Mouse (Mus musculus) splenic B cell, adult 2 months (primary cell): Measurements from ENCODE around the gene Actl11.

Source experiments
- DNase-seq: peaks from one replicate; pipeline ENCODE4 v3.0.0-alpha.2; 2011; ENCODE audit warnings: low read depth, low spot score
- H3K27me3 ChIP-seq: 2 replicates; pipeline ENCODE4 v1.6.1; 2012; ENCODE audit warnings: mild to moderate bottlenecking, low read length, moderate library complexity, mixed read lengths; ENCODE audit not compliant: control insufficient read depth, poor library complexity, insufficient read depth, severe bottlenecking
- H3K36me3 ChIP-seq: 2 replicates; pipeline ENCODE4 v1.6.1; 2012; ENCODE audit warnings: mild to moderate bottlenecking, low read length, moderate library complexity, mixed read lengths; ENCODE audit not compliant: control insufficient read depth, poor library complexity, insufficient read depth, severe bottlenecking

The Actl11 gene

DNA sequence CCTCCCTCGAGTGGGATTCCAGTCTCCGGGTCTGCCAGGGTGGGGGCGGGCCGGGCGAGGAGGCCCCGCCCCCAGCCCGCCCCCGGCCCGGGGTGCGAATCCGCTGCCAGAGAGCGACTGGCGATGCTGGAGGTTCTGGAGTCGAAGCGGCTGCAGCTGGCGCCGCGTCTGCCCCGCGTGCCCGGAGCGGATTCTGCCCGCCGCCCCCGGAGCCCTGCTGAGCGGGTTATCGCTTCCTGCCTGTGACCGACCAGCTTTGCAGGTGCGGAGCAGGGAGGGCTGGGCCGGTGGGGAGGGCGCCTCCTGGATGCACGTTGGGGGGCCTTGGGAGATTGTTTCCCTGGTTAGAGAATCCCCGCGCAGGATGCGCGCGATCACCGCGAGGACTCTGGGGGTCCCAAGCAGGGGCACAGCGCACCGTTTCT lies 7.5 kb downstream of the Actl11 start:
- Histone ChIP-seq H3K36me3 (no peaks in the 10 kb centered on the region), H3K27me3 (no peaks in the 10 kb centered on the region)
- peak; percentile 46 for DNase-seq

DNA sequence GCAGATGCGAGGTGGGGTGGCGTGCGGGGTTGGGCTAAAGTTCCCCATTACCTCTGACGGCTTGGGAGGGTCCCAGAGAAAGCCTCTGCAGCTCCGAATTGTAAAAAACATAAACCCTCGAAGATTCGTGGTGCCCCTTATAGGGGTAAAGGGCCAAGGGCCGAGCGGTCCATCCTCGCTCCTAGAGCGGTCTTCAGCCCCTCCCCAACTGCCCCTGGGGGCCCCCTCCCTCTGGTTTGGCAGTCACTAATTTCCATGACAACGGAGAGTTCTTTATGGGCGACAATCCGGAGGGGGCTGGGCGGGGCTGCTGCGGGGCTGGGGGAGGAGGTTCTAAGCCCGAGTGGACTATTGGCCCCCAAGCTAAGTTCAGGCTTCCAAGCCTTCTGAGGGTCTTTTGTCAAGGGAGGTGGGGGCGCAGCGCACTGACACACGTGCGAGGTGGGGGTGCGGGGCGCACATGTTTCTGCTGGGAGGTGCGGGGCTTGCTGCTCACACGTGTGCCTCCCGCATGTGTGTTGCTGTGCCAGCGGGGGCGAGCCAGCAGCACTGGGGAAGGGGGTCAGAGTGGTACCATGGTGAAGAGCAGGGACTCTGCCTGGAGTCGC lies 8.1 kb downstream of the Actl11 start:
- no peaks in the 10 kb centered on the region for H3K27me3 ChIP-seq
- no peaks in the 10 kb centered on the region for H3K36me3 ChIP-seq
- no peak for DNase-seq

DNA sequence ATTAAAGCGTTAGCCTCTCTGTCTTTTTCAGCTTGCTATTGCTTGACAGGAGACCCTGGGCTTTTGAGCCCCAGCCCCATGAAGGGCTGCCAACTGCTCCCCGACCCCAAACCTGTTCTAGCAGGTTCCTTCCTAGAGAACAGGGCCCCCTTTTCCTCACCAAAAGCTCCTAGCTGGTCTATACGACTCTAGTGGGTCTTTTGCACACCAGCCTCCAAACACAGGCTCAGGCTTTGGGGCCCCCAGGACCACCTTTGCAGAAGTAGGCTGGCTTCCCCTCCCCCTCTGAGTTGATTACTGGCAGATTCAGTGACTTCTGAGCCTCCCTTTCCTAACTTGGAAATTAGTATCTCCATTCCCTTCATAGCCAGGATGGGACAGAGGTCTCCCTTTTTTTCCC lies 8.6 kb downstream of the Actl11 start:
- Histone ChIP-seq H3K36me3 (no peaks in the 10 kb centered on the region), H3K27me3 (no peaks in the 10 kb centered on the region)
- no peak for DNase-seq

DNA sequence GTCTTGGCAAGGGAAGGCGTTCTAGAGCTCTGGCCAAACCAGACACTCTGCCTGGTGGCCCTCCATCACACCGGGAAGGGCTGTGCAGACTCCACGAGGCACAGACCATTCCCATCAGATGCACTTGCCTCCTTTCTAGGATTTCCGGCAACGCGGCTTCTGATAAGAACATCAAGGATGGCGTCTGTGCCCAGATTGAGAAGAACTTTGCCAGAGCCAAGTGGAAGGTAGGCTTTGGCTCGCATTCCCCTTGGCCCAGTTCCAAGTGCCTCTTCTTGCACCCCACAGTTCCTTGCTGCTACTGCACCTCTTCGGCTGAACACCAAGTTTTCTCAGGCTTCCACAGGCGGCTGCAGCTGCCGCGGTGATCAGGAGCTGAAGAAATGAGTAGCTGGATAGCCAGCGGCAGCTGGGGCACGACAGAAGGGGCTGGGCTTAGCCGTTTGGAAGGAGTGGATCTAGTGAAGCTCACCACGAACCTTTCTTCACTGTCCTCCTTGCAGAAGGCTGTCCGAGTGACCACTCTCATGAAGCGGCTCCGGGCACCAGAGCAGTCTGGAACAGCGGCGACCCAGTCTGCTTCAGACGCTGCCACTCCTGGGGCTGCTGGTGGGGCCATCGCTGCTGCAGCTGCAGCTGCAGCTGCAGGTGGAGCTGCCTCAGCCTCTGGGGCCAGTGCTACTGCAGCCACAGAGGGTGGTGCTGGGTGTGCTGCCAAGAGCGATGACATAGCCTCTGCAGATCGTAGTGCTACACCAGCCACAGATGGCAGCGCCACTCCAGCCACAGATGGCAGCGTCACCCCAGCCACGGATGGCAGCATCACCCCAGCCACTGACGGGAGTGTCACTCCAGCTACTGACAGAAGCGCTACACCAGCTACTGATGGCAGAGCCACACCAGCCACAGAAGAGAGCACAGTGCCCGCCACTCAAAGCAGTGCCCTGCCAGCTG lies 19.2 kb downstream of the Actl11 start:
- no peak for DNase-seq
- H3K36me3 ChIP-seq = no peaks in the 10 kb centered on the region
- H3K27me3 ChIP-seq = no peaks in the 10 kb centered on the region

DNA sequence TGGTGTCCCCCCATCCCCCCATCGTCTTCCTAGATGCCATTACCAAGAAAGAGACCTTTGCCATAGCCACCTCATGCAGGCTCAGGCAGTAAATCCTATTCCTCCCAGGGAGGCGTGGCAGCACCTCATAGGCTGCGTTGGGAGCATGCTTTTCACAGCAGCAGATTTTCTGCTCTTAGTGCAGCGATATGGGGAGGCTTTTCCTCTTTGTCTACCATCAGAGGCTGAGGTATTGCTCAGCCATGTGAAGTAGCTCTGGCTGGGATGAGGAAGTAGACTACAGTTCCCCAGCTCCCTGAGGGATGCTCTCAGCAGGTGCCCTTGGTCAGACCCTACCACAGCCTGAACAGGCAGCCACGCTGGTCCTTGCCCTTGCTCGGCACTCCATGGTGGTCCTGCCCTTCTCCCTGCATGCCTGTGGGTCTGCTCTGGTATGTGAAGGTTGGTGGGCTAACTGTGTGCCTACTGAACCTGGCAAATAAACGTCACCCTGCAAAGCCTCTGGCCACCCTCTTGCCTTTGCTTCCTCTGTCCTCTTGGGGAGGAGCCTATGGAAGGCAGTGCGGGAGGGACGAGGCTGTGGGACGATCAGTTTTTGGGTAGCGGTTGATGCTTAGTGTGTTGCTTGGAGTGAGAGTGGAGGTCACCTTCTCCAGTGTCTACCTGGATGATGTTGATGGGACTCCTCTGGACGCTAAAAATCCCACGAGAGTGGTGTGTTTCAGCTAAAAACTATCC lies 21.1 kb downstream of the Actl11 start:
- no peaks in the 10 kb centered on the region for H3K36me3 ChIP-seq
- no peaks in the 10 kb centered on the region for H3K27me3 ChIP-seq
- DNase-seq = peak; percentile 26

DNA sequence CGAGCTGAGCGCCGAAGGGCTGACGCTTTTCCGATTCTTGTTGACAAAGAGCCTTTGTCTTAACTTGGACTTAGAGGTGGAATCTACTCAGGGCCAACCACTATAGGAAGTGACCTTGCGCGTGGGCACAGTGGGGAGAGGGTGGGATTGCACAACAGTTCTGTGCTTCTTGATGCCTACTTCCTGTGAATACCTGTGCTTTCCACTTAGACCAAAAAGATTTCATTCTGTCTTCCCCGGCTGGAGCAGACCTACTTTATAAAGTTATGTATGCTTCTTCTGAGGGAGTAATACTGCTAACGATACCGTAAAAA lies 21.6 kb downstream of the Actl11 start, which contains the start of gene Traip:
TSS of gene Traip (plus strand) at position 215 of the 314 bp plus-strand sequence.
- Histone ChIP-seq H3K36me3 (no peaks in the 10 kb centered on the region), H3K27me3 (no peaks in the 10 kb centered on the region)
- DNase-seq = no peak

DNA sequence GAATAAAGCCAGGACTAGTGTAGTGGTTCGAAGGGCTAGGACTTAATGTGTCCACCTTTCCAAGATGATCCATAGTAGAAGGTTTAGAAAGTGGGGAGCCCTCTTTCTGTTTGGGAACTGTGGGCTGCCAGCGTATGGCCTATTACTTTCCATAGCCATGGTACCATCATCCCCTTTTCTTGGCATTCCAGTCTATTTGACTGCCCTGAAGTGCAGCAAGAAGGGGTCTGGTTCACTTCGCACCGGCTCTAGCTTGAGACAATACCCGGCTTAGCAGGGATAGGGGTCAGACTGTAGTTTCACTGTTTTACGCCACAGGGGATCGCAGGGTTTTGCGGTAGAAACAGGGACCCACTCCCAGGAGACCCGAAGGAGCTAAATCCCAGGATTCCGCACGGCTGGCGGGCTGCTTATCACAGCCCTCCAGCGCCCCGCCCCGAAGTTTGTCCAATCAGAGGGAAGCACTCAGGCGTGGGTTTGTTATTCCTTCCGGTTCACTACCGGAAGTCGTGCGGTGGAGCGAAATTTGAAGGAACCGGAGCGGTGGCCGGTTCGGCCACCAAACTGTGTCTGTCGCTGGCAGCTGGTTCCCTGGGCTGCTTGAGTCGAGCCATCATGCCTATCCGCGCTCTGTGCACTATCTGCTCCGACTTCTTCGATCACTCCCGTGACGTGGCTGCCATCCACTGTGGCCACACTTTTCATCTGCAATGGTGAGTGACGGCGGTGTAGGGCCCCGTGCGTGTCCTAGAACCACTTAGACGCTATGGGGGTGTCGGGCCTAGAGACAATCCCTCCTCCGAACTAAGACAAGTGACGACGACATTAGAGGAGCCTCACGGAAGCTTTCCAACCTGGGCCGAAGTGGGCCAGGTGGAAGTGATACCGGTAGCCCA lies 22.4 kb downstream of the Actl11 start:
- peak; percentile 81 for DNase-seq

DNA sequence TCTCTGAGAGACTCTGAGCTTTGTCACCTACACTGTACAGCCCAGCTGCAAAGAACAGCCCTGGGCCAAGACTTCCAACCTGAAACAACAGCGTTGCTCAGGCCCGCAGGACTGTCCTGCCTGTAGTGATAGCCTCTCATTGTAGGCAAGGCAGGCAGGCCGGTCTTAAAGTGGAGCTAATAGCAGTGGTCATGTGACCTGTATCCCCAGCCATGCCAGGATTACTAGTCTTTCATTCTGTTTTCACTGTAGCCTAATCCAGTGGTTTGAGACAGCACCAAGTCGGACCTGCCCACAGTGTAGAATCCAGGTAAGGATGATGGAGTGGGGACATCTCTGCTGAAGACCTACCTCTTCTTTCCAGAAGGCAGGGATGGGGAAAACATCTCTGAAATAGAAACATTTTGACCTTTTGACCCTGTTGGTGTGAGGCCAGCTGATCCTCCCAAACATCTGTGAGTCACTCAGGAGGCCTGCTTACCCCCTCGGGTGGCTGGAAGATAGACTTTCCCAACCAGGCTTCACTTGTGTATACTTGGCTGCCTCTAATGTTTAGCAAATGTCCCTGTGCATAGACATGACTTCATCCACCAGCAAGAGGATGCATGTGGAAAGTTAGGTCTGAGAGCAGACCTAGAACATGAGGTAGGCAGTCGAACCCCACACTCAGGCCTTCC lies 27.5 kb downstream of the Actl11 start:
- DNase-seq = no peak
- Histone ChIP-seq H3K36me3 (0 out of 2 replicates have a peak, but pooled peaks cover 2% of the 10 kb centered on the region), H3K27me3 (no peaks in the 10 kb centered on the region)

More for the DNA sequence above, 22.4 kb downstream of the Actl11 start:
- H3K36me3 ChIP-seq = 0 out of 2 replicates have a peak, but pooled peaks cover under 1% of the 10 kb centered on the region
- H3K27me3 ChIP-seq = no peaks in the 10 kb centered on the region

DNA sequence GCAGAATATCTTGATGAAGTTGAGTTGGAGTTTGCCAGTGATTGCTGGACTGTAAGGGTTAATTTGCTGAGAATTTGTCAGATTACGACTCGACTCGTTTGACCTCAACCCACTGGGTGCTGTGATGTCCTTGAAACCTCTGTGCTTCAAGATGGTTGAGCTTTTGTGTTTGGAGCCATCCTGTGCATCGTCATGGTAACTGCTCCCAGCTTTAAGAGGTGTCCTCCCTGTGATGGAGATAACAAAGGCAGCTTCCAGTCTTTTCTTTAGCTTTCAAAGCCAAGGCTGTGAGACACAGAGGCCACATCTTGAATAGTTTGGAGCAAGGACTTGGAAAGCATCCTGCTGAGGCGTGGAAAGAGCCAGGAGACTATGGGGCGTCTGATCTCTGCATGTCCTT lies 28.9 kb downstream of the Actl11 start:
- Histone ChIP-seq H3K27me3 (no peaks in the 10 kb centered on the region), H3K36me3 (0 out of 2 replicates have a peak, but pooled peaks cover 2% of the 10 kb centered on the region)
- DNase-seq = no peak

DNA sequence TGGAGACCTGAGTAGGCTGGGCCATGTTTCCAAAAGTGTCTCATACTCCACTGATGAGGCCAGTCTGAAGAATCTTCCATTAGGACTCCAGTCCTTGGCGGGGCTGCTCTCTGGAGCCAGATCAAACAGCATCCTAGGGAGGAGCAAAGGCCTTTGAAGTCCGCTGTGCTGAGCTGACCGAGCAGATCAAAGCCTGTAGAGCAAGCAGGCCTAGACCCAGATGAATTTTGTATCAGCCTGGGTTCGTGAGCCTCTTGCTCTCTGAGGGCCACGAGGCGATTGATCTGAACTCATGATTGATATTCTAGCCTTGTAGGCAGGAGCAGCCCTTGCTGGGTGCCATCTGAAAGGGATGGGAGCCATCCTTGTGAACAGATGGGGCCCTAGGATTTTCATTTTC lies 31.6 kb downstream of the Actl11 start:
- H3K27me3 ChIP-seq = no peaks in the 10 kb centered on the region
- H3K36me3 ChIP-seq = 0 out of 2 replicates have a peak, but pooled peaks cover 2% of the 10 kb centered on the region
- DNase-seq = no peak

DNA sequence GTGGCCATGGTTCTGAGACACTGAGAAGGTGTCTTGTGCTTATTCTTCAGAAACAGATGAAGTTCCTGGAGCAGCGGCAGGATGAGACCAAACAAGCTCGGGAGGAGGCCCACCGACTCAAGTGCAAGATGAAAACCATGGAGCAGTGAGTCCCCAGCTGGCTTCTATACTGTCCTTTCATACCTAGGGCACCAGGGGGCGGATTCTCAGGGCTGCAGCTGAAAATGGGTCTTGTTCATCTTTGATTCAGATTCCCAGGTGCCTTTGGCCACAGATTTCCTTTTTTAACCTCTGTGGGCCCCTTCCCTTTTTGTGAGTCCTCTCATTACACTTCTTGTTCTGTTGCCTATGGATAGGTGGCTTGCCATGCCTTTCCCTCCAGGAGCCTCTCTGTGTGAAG lies 32.7 kb downstream of the Actl11 start:
- Histone ChIP-seq H3K27me3 (no peaks in the 10 kb centered on the region), H3K36me3 (no peaks in the 10 kb centered on the region)
- DNase-seq = peak; percentile 41

DNA sequence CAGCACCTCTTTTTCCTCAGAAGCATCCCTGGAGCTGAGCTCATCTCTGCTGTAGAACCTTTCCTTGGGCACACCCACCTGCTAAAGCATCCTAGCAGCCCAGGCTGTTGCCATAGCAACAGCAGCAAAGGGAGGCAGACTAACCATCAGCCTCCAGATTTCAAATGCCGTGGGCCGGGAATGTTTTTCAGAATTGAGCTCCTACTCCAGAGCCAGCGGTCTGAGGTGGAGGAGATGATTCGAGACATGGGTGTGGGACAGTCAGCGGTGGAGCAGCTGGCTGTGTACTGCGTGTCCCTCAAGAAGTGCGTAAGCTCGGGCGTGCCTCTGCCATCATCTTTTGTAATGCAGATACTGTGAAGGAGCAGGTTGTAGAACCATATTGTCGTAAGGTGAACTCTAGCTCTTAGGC lies 33.1 kb downstream of the Actl11 start:
- DNase-seq = no peak
- Histone ChIP-seq H3K27me3 (no peaks in the 10 kb centered on the region), H3K36me3 (no peaks in the 10 kb centered on the region)

DNA sequence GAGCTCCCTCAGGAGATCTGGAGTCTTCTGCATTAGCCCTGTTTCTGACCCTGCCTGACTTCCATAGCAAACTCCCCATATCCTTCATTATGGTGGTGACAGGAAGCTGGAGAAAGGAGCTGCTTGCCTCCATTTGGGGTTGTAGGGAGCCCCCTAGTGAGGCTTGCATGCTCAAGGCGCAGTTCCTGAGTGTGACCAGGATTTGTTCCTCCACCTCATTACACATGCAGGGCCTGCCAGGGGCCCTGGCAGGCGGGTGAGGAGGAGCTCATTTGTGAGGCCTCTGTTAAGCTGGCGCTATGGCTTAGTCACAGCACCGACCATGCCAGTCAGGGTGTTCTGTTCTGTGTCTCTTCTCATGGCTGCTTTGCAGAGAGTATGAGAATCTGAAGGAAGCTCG lies 33.6 kb downstream of the Actl11 start:
- no peak for DNase-seq
- Histone ChIP-seq H3K27me3 (no peaks in the 10 kb centered on the region), H3K36me3 (no peaks in the 10 kb centered on the region)

DNA sequence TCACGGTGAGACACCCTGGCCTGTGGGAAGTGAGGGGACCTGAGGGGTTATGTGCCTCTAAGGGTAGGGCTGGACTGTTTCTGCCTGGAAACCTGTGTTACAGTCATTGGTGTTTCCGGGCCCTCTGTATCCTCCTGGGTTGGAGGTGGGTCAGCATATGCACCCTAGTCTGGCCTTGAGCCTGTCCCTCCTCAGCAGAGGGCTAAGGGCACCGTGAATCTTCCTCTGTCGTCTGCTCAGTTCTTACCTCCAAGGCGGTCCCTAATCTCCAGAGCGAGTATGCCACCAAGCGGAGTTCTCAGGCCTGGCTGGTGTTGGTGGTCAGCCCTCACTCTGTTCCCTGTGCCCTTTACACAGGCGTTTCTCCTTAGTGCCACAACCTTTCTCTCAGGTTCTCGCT lies 34.6 kb downstream of the Actl11 start:
- no peaks in the 10 kb centered on the region for H3K27me3 ChIP-seq
- H3K36me3 ChIP-seq = no peaks in the 10 kb centered on the region
- DNase-seq = no peak
